Mouse (Mus musculus) cerebellum, adult 8-10 months (tissue): ENCODE measurements around the gene Cyp4f16.
"Not testable (repeated sequence)": the region's sequence is repeated elsewhere in the genome, so short reads cannot be mapped to it uniquely, and the experiment has no call there.

ENCODE experiments used
- DNase-seq: peaks from one replicate; pipeline ENCODE4 v3.0.0; 2022

The Cyp4f16 gene

GRCm38 (mm10) chr17:32550900-32551770, 14.8 kb downstream of the Cyp4f16 start:
- peak; percentile 89 for DNase-seq

- DNase-seq: not testable (repeated sequence)
Measured at GRCm38 (mm10) chr17:32553016-32553415, 16.7 kb downstream of the Cyp4f16 start.

GRCm38 (mm10) chr17:32554368-32554767, 18.0 kb downstream of the Cyp4f16 start:
- DNase-seq: not testable (repeated sequence)

GRCm38 (mm10) chr17:32563301-32563700, 26.9 kb downstream of the Cyp4f16 start:
- not testable (repeated sequence) for DNase-seq

GRCm38 (mm10) chr17:32573286-32573685, 36.9 kb downstream of the Cyp4f16 start:
- DNase-seq: not testable (repeated sequence)

GRCm38 (mm10) chr17:32577496-32578186, 41.3 kb downstream of the Cyp4f16 start:
- no peak for DNase-seq

DNA sequence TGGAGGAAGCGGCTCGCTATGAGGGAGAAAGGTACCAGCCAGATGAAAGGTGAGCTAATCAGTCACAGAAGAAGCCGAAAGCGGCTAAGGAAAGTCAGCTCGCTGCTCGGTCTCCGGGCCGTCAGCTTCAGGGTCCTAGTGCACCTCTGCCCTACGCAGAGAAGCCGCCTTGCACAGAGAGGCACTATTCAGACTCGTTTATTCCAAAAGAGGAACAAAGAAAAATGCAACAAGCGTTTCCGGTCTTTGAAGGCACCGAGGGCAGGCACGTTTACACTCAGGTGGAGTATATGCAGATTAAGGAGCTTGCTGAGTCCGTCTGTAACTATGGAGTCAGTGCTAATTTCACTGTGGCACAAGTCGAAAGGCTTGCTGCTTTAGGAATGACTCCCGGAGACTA, 60.1 kb downstream of the Cyp4f16 start:
- DNase-seq: no peak
